Mouse (Mus musculus): ENCODE measurements around the gene Kbtbd4. TPM values are rescaled to one million over a fixed set of nuclear protein-coding genes. Genes with fewer than 3 reads are reported as not detected.

Kbtbd4 gene
- total RNA-seq, 2 experiments from 2014 or later, result 17.8 to 19.2 TPM

GRCm38 (mm10) chr2:90903398-90903797 is 1.1 kb upstream of the Kbtbd4 start:
- no peak for DNase-seq (ENCODE audit: low spot score)

DNA sequence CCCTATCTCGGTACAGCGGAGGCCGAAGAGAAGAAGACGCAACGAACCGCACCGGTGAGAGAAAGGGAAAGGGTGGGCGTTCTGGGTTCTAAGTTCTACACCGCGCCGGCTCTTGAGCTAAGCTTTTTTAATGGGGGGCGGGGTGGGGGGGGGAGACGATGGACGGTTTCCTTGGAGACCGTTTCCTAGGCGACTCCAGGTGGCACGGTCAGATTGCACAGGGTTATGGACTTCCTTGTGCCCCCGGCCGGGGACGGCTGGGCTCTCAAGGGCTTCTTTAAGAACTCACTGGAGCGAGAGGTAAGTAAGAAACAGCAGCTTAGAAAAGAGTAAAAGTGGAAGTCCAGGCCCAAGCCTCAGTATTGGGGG is 300 bp downstream of the Kbtbd4 start:
- DNase-seq (ENCODE audit: low spot score), result no peak

GRCm38 (mm10) chr2:90906721-90907120 is 2.2 kb downstream of the Kbtbd4 start:
- DNase-seq (ENCODE audit: low spot score), result no peak

DNA sequence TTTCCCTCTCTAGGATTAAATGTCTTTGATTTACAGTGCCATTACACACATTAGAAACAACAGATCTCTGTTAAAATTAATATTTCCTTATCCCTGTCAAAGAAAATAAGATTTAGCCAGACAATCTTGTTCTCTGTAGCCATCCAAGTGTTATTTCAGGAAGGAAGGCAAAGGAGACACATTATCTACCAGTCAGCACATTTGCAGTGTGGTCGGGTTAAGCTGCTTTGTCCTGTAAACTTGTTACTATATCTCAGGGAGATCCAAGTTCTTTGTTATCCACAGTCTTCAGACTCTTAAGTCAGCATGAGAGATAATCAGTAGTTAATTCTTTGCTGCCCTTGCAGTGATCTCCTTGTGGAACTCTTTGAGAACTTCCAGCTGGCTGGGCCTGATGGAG is 6.3 kb downstream of the Kbtbd4 start:
- DNase-seq (ENCODE audit: low spot score), result no peak

DNA sequence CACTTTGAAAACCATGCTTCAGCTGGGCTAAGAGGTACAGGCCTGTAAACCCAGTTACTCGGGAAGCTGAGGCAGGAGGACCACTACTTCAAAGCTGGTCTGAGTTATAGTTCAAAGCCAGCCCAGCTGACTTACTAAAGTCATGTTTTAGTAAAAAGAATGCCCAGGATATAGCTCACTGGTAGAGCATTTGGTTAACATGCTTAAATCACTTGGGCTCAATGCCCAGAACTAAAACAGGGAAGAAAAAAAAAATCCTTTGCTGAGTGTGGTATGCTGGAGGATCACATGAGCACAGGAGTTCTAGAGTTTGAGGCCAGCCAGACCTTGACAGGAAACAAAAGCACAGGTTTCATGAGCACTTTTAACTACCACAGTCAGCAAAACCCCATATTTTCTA is 7.1 kb downstream of the Kbtbd4 start:
- DNase-seq (ENCODE audit: low spot score), result no peak

DNA sequence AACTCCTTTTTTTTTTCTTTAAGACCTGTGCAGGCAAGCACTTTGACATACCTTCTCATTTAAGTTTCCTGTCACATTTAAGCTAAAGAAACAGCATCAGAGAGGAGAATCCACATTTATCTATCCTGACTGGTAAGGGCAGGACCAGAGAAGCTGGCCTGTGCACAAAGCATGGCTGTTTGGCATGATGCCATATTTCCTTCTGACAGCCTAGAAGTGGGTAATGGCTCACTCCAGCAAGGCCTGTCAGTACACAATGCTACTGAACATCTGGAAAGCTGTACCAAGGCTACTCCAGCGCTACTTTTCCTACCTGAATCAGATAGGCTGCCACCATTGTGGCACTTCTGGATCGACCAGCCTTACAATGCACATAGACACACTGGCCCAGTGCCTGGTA is 9.1 kb downstream of the Kbtbd4 start:
- DNase-seq (ENCODE audit: low spot score), result no peak

- no peak for DNase-seq (ENCODE audit: low spot score)
These were observed 11.0 kb downstream of the Kbtbd4 start for GRCm38 (mm10) chr2:90915516-90915915.

GRCm38 (mm10) chr2:90916560-90917232 is 12.2 kb downstream of the Kbtbd4 start:
- no peak for DNase-seq (ENCODE audit: low spot score)

DNA sequence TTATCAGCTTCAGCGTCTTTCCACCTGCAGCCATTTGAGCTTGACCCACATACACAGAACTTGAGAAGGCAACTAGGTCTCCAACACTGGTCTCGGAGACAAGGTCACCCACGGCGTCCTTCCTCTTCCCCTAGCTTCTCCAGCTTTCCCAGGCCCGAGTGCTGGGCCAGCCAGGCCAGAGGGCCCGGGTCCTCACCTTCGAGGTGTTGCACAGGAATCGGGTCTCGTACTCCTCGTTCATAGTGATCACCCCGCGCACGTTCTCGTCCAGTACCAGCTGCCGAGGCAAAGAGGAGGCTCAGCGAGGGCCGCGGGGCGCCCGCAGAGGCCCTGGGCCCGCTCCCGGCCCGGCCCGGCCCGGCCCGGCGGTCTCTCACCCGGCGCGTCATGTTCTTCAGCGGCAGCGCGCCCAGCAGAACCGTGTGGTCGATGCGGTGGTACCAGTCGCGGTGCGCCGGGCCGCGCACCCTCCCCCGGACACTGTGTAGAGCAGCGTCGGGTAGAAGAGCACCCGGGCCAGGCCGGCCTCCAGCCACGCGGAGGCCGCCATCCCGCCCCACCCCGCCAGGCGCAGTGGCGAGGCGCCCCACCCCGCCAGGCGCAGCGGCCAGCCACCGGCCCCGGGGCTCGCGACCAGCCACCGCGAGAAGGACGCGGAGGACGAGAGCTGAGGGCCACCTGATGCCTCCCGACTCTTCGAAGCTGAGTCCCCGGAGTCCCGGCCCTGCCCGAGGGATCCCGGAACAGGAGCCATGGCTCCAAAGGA is 12.9 kb downstream of the Kbtbd4 start:
- DNase-seq (ENCODE audit: low spot score), result peak; percentile 79

DNA sequence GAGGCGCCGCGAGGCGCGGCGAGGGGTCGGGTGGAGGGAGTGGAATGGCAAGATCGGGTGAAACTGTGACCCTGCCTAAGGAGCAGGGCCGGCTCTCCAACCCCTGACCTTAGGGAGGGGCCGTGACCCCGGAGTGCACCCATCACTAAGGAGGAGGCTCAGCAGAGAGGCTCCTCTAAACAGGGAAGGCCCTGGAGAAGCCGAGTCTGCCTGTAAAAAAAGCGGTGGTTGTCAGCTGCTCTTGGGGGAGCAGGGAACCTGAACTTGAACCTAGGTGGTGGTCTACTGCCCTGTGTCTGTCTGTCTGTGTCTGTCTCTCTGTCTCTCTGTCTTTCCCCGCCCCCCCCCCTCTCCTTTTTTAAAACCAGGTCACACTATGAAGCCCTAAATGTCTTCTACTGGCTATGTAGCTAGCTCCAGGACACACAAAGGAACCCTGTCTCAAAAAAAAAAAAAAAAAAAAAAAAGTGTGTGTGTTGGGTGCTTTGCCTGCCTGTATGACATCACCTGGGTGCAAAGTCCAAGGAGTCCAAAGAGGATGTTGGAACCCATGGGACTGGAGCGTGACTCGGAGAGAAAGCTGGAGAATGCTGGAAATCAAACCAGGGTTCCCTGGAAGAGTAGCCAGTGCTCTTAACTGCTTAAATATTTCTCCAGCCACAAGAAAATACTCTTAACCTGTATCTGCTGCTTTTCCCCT is 13.6 kb downstream of the Kbtbd4 start:
- DNase-seq (ENCODE audit: low spot score), result no peak

DNA sequence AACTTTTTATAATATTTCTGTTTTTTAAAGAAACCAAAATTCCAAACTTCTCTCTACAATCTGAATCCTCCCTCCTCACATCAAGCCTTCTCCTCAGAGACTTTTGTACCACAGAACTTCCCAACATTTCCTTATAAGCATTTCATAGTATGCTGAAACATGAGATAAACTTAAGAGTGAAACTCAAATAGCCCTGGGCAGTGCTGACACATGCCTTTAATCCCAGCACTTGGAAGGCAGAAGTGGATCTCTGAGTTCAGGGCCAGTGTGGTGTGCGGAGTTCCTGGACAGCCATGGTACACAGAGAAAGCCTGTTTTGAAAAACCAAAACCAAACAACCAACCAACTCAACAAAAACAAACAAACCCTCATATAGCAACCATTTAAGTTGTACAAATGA is 16.6 kb downstream of the Kbtbd4 start:
- no peak for DNase-seq (ENCODE audit: low spot score)

- DNase-seq (ENCODE audit: low spot score), result no peak
These were observed 18.1 kb downstream of the Kbtbd4 start for GRCm38 (mm10) chr2:90922636-90923035.

- no peak for DNase-seq (ENCODE audit: low spot score)
These were observed 24.0 kb downstream of the Kbtbd4 start for GRCm38 (mm10) chr2:90928566-90928965.

- DNase-seq (ENCODE audit: low spot score), result no peak
These were observed 27.3 kb downstream of the Kbtbd4 start for GRCm38 (mm10) chr2:90931829-90932228.

GRCm38 (mm10) chr2:90932273-90932672 is 27.7 kb downstream of the Kbtbd4 start:
- no peak for DNase-seq (ENCODE audit: low spot score)

DNA sequence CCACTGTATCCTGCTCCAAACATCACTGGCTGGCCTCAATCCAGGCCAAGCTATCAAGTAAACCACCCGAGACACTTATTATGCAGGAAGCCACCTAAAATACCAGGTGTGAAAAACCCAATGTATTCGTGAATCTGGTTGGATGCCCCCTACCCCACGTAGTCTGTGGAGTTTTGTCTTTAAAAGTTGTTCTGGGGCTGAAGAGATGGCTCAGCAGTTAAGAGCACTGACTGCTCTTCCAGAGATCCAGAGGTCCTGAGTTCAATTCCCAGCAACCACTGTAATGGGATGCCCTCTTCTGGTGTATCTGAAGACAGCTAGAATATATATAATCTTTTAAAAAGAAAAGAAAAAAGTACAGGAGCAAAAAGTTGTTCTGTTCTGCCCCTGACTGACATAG is 33.8 kb downstream of the Kbtbd4 start:
- no peak for DNase-seq (ENCODE audit: low spot score)

GRCm38 (mm10) chr2:90939750-90940149 is 35.2 kb downstream of the Kbtbd4 start:
- DNase-seq (ENCODE audit: low spot score), result peak; percentile 7

DNA sequence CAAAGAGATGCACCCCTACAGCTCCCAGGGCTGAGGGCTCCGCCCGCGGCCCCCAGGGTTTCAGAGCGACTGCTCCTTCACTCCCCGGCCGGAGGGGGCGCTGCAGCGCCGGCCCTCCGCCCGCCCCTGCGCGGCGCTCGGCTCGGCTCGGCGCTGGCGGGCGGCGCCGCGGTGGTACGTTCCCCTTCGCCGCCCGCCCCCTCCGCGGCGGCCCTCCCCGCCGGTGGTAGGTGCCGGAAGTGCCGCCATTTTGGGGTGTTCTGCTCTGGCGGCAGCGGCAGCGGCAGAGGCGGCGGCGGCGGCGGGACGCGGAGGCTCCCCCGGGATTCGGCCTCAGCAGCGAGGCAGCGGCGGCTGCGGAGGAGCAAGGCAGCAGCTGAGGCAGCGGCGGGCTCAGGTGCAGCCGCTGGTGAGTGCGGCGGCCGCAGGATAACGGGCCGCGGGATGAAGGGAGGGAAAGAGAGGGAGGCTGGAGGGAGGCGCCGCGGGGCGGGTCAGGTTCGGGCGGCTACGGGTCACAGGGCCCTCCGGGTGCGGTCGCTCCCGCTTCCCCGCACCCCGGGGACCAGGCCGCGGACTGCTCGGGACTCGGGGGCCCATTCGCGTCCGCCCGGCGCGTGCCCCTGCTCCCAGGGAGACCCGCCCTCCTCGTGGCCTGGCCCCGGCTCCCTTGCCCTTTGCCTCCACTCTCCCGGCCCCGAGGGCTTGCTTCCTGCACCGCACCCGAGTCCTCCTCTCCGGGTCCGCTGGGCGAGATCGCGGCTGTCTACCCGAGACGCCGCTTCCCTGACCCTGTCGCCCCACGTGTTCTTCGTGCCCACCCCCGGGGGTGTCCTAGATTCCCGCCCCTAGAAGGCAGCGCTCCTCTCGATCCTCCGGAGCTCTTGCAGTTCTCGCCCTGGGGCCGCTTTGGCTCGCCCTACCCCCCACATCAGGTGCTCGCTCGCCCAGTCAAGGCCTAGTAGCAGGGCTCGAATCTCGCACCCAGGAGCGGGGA is 36.0 kb downstream of the Kbtbd4 start, which contains the start of gene Celf1:
Gene Celf1 (plus strand): TSS at position 150 of the 997 bp plus-strand sequence.
- DNase-seq (ENCODE audit: low spot score), result peak; percentile 78

- no peak for DNase-seq (ENCODE audit: low spot score)
These were observed 37.2 kb downstream of the Kbtbd4 start for GRCm38 (mm10) chr2:90941744-90942143.

DNA sequence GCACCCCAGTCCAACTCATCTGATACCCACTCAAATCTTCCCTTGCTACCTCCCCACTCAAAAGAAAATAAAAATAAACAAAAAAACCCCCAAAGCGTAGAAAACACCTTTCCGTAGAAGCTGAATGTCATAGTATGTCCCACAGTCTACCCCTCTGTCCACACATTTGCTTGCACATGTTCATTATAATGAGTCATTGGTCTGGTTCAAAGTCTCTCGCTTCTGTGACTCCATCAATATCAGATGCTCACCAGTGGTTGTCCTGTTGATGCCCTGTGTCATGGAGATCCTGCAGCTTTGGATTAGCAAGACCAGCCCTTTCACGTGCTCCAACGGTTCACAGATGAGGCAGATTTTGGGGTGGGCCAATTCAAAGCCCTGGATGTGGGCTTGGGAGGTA is 45.6 kb downstream of the Kbtbd4 start:
- DNase-seq (ENCODE audit: low spot score), result no peak

DNA sequence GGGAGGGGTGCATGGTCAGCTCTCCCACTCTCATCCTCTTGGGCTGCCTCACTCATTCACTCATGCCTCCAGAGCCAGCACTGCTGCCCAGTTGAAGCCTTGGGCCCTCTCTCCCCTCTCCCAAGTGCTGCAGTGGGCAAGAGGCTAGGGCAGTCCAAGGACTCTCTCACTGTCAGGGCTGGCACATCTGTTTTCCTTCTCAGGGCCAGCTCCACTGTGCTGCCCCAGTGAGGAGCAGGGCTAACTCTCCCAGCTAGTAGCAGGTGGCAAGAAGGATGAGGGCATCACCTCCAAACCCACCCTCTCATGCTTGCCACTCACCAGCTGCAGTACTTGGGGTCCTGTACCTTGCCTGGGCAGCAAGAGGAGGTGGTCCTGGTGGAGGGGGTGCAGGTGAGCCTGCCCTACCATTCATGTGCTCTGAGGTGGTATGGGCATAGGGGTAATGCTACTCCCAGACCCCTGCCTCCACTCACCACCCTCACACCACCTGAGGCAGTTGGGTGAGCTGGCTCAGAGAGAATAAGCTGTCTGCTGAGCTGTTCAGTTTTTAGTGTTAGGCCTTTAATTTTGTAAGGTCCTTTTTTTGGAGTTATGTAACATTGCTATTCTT is 46.1 kb downstream of the Kbtbd4 start:
- DNase-seq (ENCODE audit: low spot score), result no peak

Measured in gastrocnemius, adult 18-20 months (tissue).